Mouse (Mus musculus) liver, postnatal 0 days (tissue): ENCODE measurements at regions not wholly inside any gene's neighbourhood (a gene's known extent, or its start where the extent isn't known, plus 50 kb on each side); places are given as distances from the start of the nearest gene placed in this dataset.

Experiments used
- CTCF ChIP-seq: sonication (generic); IDR thresholded peaks from 2 replicates; pipeline ENCODE4 v1.5.1; 2016; ENCODE audit warnings: antibody characterized with exemption, low read depth
- EP300 ChIP-seq: IDR thresholded peaks from 2 replicates; pipeline ENCODE4 v1.6.1; 2016; ENCODE audit warnings: antibody characterized with exemption, low read depth, mild to moderate bottlenecking

DNA sequence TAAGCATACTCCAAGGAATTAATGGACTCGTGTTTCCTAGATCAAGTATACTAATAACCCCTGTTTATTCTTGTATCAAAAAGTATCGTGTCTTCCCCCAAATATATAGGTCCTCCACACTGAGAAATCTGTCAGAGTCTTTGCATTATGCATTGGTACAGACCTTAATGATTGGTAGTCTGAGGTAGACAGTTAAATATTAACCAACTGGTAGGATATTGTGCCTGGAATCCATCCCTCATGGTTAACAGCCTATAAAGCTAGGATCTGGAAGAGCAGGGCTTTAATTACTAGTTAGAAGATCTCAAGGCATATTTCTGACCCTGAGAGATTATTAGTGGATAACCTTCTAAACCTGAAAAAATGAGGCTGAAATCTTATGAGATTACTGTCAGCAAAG is 153.6 kb upstream of the Fam98a start:
- TF ChIP-seq CTCF (no peak), EP300 (no peak)
